Mouse (Mus musculus) liver, postnatal 0 days (tissue): ENCODE measurements around the gene Stk38. TPM values are rescaled to one million over a fixed set of nuclear protein-coding genes. Genes with fewer than 3 reads are reported as not detected.
A peak's percentile ranks its signal among the peaks of the same experiment; 100 is the strongest.

Experiments
- ATAC-seq: fragments of 200-750 bp; cut with Nextera tagmentation; 2 replicates; pipeline ENCODE4 v1.8.0; 2017; ENCODE audit warnings: mild to moderate bottlenecking, moderate library complexity
- DNase-seq: peaks from one replicate; pipeline ENCODE4 v3.0.0-alpha.2; 2016
- H3K27ac ChIP-seq: fragments of 300-500 bp; sonication (generic); 2 replicates; pipeline ENCODE4 v1.5.1; 2014; ENCODE audit warnings: antibody characterized with exemption, moderate library complexity, mild to moderate bottlenecking, low read depth
- H3K27me3 ChIP-seq: fragments of 300-500 bp; sonication (generic); 2 replicates; pipeline ENCODE4 v1.6.1; 2014; ENCODE audit warnings: low read length, control low read depth, mixed read lengths; ENCODE audit not compliant: insufficient read depth
- H3K36me3 ChIP-seq: fragments of 300-500 bp; sonication (generic); replicated peaks from 2 replicates; pipeline ENCODE4 v1.6.1; 2014; ENCODE audit warnings: mild to moderate bottlenecking, control low read depth, low read length, moderate library complexity, mixed read lengths; ENCODE audit not compliant: insufficient read depth
- H3K4me1 ChIP-seq: fragments of 300-500 bp; sonication (generic); 2 replicates; pipeline ENCODE4 v1.6.1; 2014; ENCODE audit warnings: antibody characterized with exemption, mild to moderate bottlenecking, control low read depth; ENCODE audit not compliant: insufficient read depth
- H3K4me2 ChIP-seq: fragments of 300-500 bp; sonication (generic); 2 replicates; pipeline ENCODE4 v1.6.1; 2014; ENCODE audit warnings: low read depth, mild to moderate bottlenecking, low read length, moderate library complexity, mixed read lengths
- H3K4me3 ChIP-seq: fragments of 300-500 bp; sonication (generic); 2 replicates; pipeline ENCODE4 v1.5.1; 2014; ENCODE audit warnings: low read depth, low read length
- H3K9ac ChIP-seq: fragments of 300-500 bp; sonication (generic); replicated peaks from 2 replicates; pipeline ENCODE4 v1.6.1; 2014; ENCODE audit warnings: mild to moderate bottlenecking, moderate library complexity
- H3K9me3 ChIP-seq: fragments of 300-500 bp; sonication (generic); 2 replicates; pipeline ENCODE4 v1.6.1; 2016; ENCODE audit warnings: mild to moderate bottlenecking, control low read depth, low read length, mixed read lengths
- CTCF ChIP-seq: sonication (generic); IDR thresholded peaks from 2 replicates; pipeline ENCODE4 v1.5.1; 2016; ENCODE audit warnings: antibody characterized with exemption, low read depth
- EP300 ChIP-seq: IDR thresholded peaks from 2 replicates; pipeline ENCODE4 v1.6.1; 2016; ENCODE audit warnings: antibody characterized with exemption, low read depth, mild to moderate bottlenecking
- WGBS: fragments of 180-500 bp; shearing (Covaris S2); extraction: QIAGEN DNeasy Blood & Tissue Kit; methylation state at CpG from one replicate; pipeline ENCODE4 v1.1.7; 2014; ENCODE audit not compliant: insufficient replicate concordance; 5-methylcytosine and 5-hydroxymethylcytosine counted together
- polyA plus RNA-seq: library from polyadenylated mRNA; unstranded; fragments of >200 nt; fragmentation: Nextera tagmentation; extraction: Ambion mirVana; gene quantifications from 2 replicates; pipeline ENCODE4 v1.2.1, GENCODE M21; 2015

Gene Stk38
- polyA plus RNA-seq, 1 experiment from 2014 or later = 34.5 TPM

DNA sequence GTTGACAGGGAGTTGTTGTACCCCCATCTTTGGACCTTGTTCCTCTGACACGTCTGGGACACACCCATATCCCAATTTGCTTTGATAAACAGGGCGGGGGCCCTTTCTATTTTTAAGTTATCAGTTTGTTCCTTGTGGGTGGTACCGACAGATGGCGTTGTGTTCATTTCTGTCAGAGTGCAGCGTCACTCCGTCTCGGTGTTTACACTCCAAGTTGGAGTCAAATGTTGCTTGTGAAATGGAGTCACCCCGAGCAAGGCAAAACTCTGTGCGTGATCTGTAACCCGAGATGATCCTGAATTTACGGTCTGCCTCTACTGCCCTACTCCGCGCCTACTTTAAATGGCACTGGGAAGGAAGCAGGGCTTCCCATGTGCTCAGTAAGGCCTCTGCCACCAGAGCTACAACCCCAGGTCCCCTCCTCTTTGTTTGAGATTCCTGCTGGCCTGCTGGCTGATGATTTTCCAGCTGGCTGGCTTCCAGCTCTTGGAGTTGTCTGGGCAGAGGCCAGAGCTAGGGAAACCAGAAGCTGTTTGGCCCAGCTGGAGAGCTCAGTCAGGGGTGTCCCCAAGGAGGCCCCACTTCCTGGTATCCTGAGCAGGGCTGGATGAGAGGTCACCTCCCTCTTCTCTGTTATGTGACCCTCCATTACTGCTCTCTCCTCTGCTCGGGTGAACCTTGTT lies 77.3 kb downstream of the Stk38 start:
- ATAC-seq = peak; percentile 87
- WGBS = 11% methylated on average over 14 of the region's 14 CpGs
- Histone ChIP-seq H3K9me3 (no peaks in the 10 kb centered on the region), H3K4me2 (peak overlapping the region; percentile 66), H3K9ac (peak overlapping the region; percentile 74), H3K4me3 (peak overlapping the region; percentile 9; the same call in 1 of the 2 replicates), H3K36me3 (no peaks in the 10 kb centered on the region), H3K27ac (peak overlapping the region; percentile 99), H3K27me3 (no peaks in the 10 kb centered on the region), H3K4me1 (peaks cover 19% of the 10 kb centered on the region)
- TF ChIP-seq CTCF (peak; percentile 79), EP300 (peak; percentile 96)
- DNase-seq = peak; percentile 90

DNA sequence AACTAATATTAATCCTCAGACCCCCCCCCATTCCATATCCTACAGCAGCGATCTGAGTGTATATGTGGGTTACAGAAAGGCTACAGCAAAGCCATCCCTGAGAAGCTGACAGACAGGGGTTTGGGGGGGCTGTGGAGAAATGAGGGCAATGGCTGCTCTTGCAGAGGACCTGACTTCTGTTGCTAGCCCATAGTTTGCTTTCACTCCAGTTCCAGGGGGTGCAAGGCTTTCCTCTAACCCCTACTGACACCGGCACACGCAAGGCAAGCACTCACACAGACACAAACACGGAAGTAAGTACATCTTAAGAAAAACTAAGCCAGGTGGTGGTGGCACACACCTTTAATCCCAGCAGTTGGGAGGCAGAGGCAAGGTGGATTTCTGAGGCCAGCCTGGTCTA lies 78.4 kb downstream of the Stk38 start:
- Histone ChIP-seq H3K9me3 (no peaks in the 10 kb centered on the region), H3K27me3 (no peaks in the 10 kb centered on the region), H3K9ac (no peak overlapping the region), H3K27ac (peak overlapping the region; percentile 99), H3K4me2 (no peak overlapping the region), H3K36me3 (no peaks in the 10 kb centered on the region), H3K4me3 (no peak overlapping the region), H3K4me1 (peaks cover 19% of the 10 kb centered on the region)
- TF ChIP-seq EP300 = no peak
- no peak for TF ChIP-seq CTCF
- 86% methylated on average over 4 of the region's 4 CpGs for WGBS
- no peak for ATAC-seq
- no peak for DNase-seq

DNA sequence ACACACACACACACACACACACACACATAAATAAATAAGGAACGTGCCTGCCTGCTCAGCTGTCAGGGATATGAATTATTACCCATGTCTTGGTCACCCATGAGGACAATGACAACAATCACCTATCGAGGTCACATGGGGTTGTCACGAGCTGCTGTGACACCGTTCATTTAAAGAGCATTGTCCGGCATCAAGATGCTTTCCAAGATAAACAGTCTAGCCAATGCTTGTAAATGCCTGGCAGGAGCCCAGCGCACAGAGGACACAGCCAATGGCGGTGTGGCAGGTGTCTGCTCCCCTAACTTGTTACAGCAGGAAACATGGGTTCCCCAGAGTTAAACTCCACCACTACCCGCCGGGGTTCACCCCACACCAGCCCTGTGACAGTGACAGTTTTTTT lies 79.8 kb downstream of the Stk38 start:
- Histone ChIP-seq H3K36me3 (no peaks in the 10 kb centered on the region), H3K9ac (no peak overlapping the region), H3K4me3 (no peak overlapping the region), H3K27me3 (no peaks in the 10 kb centered on the region), H3K4me2 (no peak overlapping the region), H3K4me1 (peaks cover 19% of the 10 kb centered on the region), H3K9me3 (no peaks in the 10 kb centered on the region), H3K27ac (no peak overlapping the region)
- ATAC-seq (no peak), DNase-seq (peak; percentile 18)
- 74% methylated on average over 9 of the region's 9 CpGs for WGBS
- no peak for TF ChIP-seq EP300
- TF ChIP-seq CTCF = no peak

DNA sequence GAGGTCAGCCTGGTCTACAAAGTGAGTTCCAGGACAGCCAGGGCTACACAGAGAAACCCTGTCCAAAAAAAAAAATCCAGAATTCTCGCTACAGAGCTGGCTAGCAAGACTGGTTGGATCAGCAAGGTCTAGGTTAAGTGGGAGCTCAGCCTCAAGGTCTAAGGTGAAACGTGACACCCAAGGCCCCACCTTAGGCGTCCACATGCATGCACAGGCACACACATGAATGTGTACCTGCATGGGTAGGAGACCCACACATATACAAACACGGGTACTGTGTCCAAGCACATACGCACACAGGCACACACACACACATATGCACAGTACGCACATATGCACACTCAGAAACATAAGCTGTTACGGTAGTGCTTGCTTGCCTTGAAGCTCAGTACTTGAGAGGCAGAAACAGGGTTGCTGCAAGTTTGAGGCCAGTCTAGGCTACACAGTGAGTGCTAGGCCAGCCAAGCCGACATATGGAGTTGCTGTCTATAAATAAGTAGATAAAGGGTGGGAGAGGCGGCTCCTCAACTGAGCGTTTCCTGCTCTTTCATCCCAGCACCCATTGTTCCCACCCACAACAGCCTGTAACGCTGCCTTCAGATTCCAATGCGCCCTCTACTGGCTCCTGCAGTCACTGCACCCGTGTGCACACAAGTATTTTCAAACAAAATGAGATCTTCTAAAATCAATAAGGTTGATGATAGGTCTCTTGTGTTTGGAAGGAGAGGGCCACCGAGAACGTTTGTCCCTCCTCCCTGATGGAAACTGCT lies 80.7 kb downstream of the Stk38 start:
- H3K4me2 ChIP-seq = no peak overlapping the region
- DNase-seq (peak; percentile 75), ATAC-seq (no peak)
- peaks cover 19% of the 10 kb centered on the region for H3K4me1 ChIP-seq
- no peaks in the 10 kb centered on the region for H3K27me3 ChIP-seq
- TF ChIP-seq EP300 (no peak), CTCF (peak; percentile 94)
- no peak overlapping the region for H3K4me3 ChIP-seq
- peak overlapping the region; percentile 9; the same call in 1 of the 2 replicates for H3K27ac ChIP-seq
- no peak overlapping the region for H3K9ac ChIP-seq
- WGBS = 43% methylated on average over 15 of the region's 15 CpGs
- no peaks in the 10 kb centered on the region for H3K36me3 ChIP-seq
- H3K9me3 ChIP-seq = no peaks in the 10 kb centered on the region

GRCm38 (mm10) chr17:28926380-28926779 lies 81.4 kb downstream of the Stk38 start:
- ATAC-seq (no peak), DNase-seq (peak; percentile 84)
- no peaks in the 10 kb centered on the region for H3K36me3 ChIP-seq
- H3K9ac ChIP-seq = no peak overlapping the region
- no peak overlapping the region for H3K4me2 ChIP-seq
- no peaks in the 10 kb centered on the region for H3K9me3 ChIP-seq
- 9% methylated on average over 13 of the region's 13 CpGs for WGBS
- no peaks in the 10 kb centered on the region for H3K27me3 ChIP-seq
- H3K4me3 ChIP-seq = no peak overlapping the region
- H3K4me1 ChIP-seq = peaks cover 15% of the 10 kb centered on the region
- no peak overlapping the region for H3K27ac ChIP-seq
- TF ChIP-seq CTCF (peak; percentile 95), EP300 (no peak)

GRCm38 (mm10) chr17:28924957-28925595 lies 82.7 kb downstream of the Stk38 start:
- Histone ChIP-seq H3K4me3 (no peak overlapping the region), H3K36me3 (no peaks in the 10 kb centered on the region), H3K27me3 (no peaks in the 10 kb centered on the region), H3K4me1 (peaks cover 7% of the 10 kb centered on the region), H3K9ac (no peak overlapping the region), H3K27ac (no peak overlapping the region), H3K4me2 (no peak overlapping the region), H3K9me3 (no peaks in the 10 kb centered on the region)
- DNase-seq = no peak
- WGBS = 80% methylated on average over 8 of the region's 8 CpGs
- TF ChIP-seq EP300 (no peak), CTCF (no peak)
- no peak for ATAC-seq
